Mouse (Mus musculus): ENCODE measurements at regions not wholly inside any gene's neighbourhood (a gene's known extent, or its start where the extent isn't known, plus 50 kb on each side); places are given as distances from the start of the nearest gene placed in this dataset.

- Histone ChIP-seq H3K4me3 (ENCODE audit: insufficient read depth in 1 of 2, low read depth in 2 of 2, low read length in 2 of 2) (no peak overlapping the region), H3K4me2 (ENCODE audit: low read depth) (no peak overlapping the region), H3K9me3 (ENCODE audit: control insufficient read depth, low read length) (no peaks in the 10 kb centered on the region), H3K4me1 (replicated peaks; ENCODE audit: control insufficient read depth in 2 of 2, insufficient read depth in 2 of 2, low read length in 1 of 2) (no peaks in the 10 kb centered on the region), H3K9ac (replicated peaks) (no peak overlapping the region), H3K36me3 (replicated peaks; ENCODE audit: control insufficient read depth, insufficient read depth, low read depth) (no peaks in the 10 kb centered on the region), H3K27ac (no peak overlapping the region), H3K27me3 (ENCODE audit: control insufficient read depth, insufficient read depth, low read length) (no peaks in the 10 kb centered on the region)
- ATAC-seq (ENCODE audit: insufficient read depth) = no peak
- no peak for DNase-seq (ENCODE audit: low read depth in 3 of 3, low spot score in 3 of 3)
- WGBS (ENCODE audit: insufficient replicate concordance) = 54% methylated on average over 5 of the region's 5 CpGs
- TF ChIP-seq CTCF (IDR thresholded peaks at IDR 0.05; ENCODE audit: low read depth) (no peak), EP300 (IDR thresholded peaks at IDR 0.05; ENCODE audit: low read depth) (no peak)
Measured at GRCm38 (mm10) chr2:78279382-78280056, 333.3 kb upstream of the Cwc22 start.

GRCm38 (mm10) chr2:78278630-78279029, 332.5 kb upstream of the Cwc22 start:
- Histone ChIP-seq H3K9me3 (ENCODE audit: control insufficient read depth, low read length) (no peaks in the 10 kb centered on the region), H3K36me3 (replicated peaks; ENCODE audit: control insufficient read depth, insufficient read depth, low read depth) (no peaks in the 10 kb centered on the region), H3K4me1 (replicated peaks; ENCODE audit: control insufficient read depth in 2 of 2, insufficient read depth in 2 of 2, low read length in 1 of 2) (no peaks in the 10 kb centered on the region), H3K9ac (replicated peaks) (no peak overlapping the region), H3K27ac (no peak overlapping the region), H3K27me3 (ENCODE audit: control insufficient read depth, insufficient read depth, low read length) (no peaks in the 10 kb centered on the region), H3K4me2 (ENCODE audit: low read depth) (no peak overlapping the region), H3K4me3 (ENCODE audit: insufficient read depth in 1 of 2, low read depth in 2 of 2, low read length in 2 of 2) (no peak overlapping the region)
- TF ChIP-seq EP300 (IDR thresholded peaks at IDR 0.05; ENCODE audit: low read depth) (no peak), CTCF (IDR thresholded peaks at IDR 0.05; ENCODE audit: low read depth) (no peak)
- WGBS (ENCODE audit: insufficient replicate concordance) = 64% methylated on average over 2 of the region's 2 CpGs
- ATAC-seq (ENCODE audit: insufficient read depth) (no peak), DNase-seq (ENCODE audit: low read depth in 3 of 3, low spot score in 3 of 3) (no peak)

GRCm38 (mm10) chr2:78277699-78278098, 331.5 kb upstream of the Cwc22 start:
- WGBS (ENCODE audit: insufficient replicate concordance) = 72% methylated on average over 8 of the region's 8 CpGs
- H3K9me3 ChIP-seq (ENCODE audit: control insufficient read depth, low read length) = no peaks in the 10 kb centered on the region
- H3K27ac ChIP-seq = no peak overlapping the region
- H3K9ac ChIP-seq (replicated peaks) = no peak overlapping the region
- H3K4me1 ChIP-seq (replicated peaks; ENCODE audit: control insufficient read depth in 2 of 2, insufficient read depth in 2 of 2, low read length in 1 of 2) = no peaks in the 10 kb centered on the region
- no peaks in the 10 kb centered on the region for H3K27me3 ChIP-seq (ENCODE audit: control insufficient read depth, insufficient read depth, low read length)
- ATAC-seq (ENCODE audit: insufficient read depth) (no peak), DNase-seq (ENCODE audit: low read depth in 3 of 3, low spot score in 3 of 3) (no peak)
- no peak overlapping the region for H3K4me2 ChIP-seq (ENCODE audit: low read depth)
- H3K36me3 ChIP-seq (replicated peaks; ENCODE audit: control insufficient read depth, insufficient read depth, low read depth) = no peaks in the 10 kb centered on the region
- TF ChIP-seq EP300 (IDR thresholded peaks at IDR 0.05; ENCODE audit: low read depth) (no peak), CTCF (IDR thresholded peaks at IDR 0.05; ENCODE audit: low read depth) (no peak)
- H3K4me3 ChIP-seq (ENCODE audit: insufficient read depth in 1 of 2, low read depth in 2 of 2, low read length in 2 of 2) = no peak overlapping the region

GRCm38 (mm10) chr2:78274122-78274521, 327.9 kb upstream of the Cwc22 start:
- ATAC-seq (ENCODE audit: insufficient read depth) (no peak), DNase-seq (ENCODE audit: low read depth in 3 of 3, low spot score in 3 of 3) (no peak)
- Histone ChIP-seq H3K27ac (no peak overlapping the region), H3K4me1 (replicated peaks; ENCODE audit: control insufficient read depth in 2 of 2, insufficient read depth in 2 of 2, low read length in 1 of 2) (no peaks in the 10 kb centered on the region), H3K27me3 (ENCODE audit: control insufficient read depth, insufficient read depth, low read length) (no peaks in the 10 kb centered on the region), H3K9me3 (ENCODE audit: control insufficient read depth, low read length) (no peaks in the 10 kb centered on the region), H3K36me3 (replicated peaks; ENCODE audit: control insufficient read depth, insufficient read depth, low read depth) (no peaks in the 10 kb centered on the region), H3K9ac (replicated peaks) (no peak overlapping the region), H3K4me3 (ENCODE audit: insufficient read depth in 1 of 2, low read depth in 2 of 2, low read length in 2 of 2) (no peak overlapping the region), H3K4me2 (ENCODE audit: low read depth) (no peak overlapping the region)
- 60% methylated on average over 5 of the region's 5 CpGs for WGBS (ENCODE audit: insufficient replicate concordance)
- no peak for TF ChIP-seq EP300 (IDR thresholded peaks at IDR 0.05; ENCODE audit: low read depth)
- no peak for TF ChIP-seq CTCF (IDR thresholded peaks at IDR 0.05; ENCODE audit: low read depth)

GRCm38 (mm10) chr2:78268705-78269104, 322.5 kb upstream of the Cwc22 start:
- H3K4me1 ChIP-seq (replicated peaks; ENCODE audit: control insufficient read depth in 2 of 2, insufficient read depth in 2 of 2, low read length in 1 of 2) = no peaks in the 10 kb centered on the region
- no peak overlapping the region for H3K27ac ChIP-seq
- no peaks in the 10 kb centered on the region for H3K27me3 ChIP-seq (ENCODE audit: control insufficient read depth, insufficient read depth, low read length)
- WGBS (ENCODE audit: insufficient replicate concordance) = 57% methylated on average over 4 of the region's 4 CpGs
- no peak for ATAC-seq (ENCODE audit: insufficient read depth)
- H3K36me3 ChIP-seq (replicated peaks; ENCODE audit: control insufficient read depth, insufficient read depth, low read depth) = no peaks in the 10 kb centered on the region
- H3K4me2 ChIP-seq (ENCODE audit: low read depth) = no peak overlapping the region
- H3K9me3 ChIP-seq (ENCODE audit: control insufficient read depth, low read length) = no peaks in the 10 kb centered on the region
- H3K9ac ChIP-seq (replicated peaks) = no peak overlapping the region
- TF ChIP-seq EP300 (IDR thresholded peaks at IDR 0.05; ENCODE audit: low read depth) (no peak), CTCF (IDR thresholded peaks at IDR 0.05; ENCODE audit: low read depth) (no peak)
- H3K4me3 ChIP-seq (ENCODE audit: insufficient read depth in 1 of 2, low read depth in 2 of 2, low read length in 2 of 2) = no peak overlapping the region
- no peak for DNase-seq (ENCODE audit: low read depth in 3 of 3, low spot score in 3 of 3)
